ENCODE assay signal across 8 mouse cellular contexts in genomic region chr9:62550661-62551093, GRCm38 (mm10). TPM values are rescaled to one million over a fixed set of nuclear protein-coding genes. Genes with fewer than 3 reads are reported as not detected.
A peak's percentile ranks its signal among the peaks of the same experiment; 100 is the strongest.
DNase-seq lines count a peak whose midpoint lies in the region; TF ChIP-seq lines count a peak whose summit lies in the region.

No protein-coding gene starts in this region.

- DNase-seq in left cerebral cortex, adult 2 months (ENCODE audit: extremely low spot score in 1 of 2, low spot score in 2 of 2): peak; percentile 63 to 65
- no peak for DNase-seq in left cerebral cortex, postnatal 14 days (ENCODE audit: low spot score in 2 of 2)
- peak; percentile 83 for DNase-seq in MN1 (ENCODE audit: low spot score)
- DNase-seq in cerebellum, adult 8-10 months: peak; percentile 96
- peak; percentile 56 to 62 for DNase-seq in heart, postnatal 36 days
- DNase-seq in left cerebral cortex, postnatal 36 days (ENCODE audit: low spot score in 2 of 2): peak; percentile 43 to 58
- peak; percentile 29 to 71 for DNase-seq in natural killer cell, adult 2 months (ENCODE audit: low spot score in 2 of 2)
- no peak for DNase-seq in layer of hippocampus, adult 8-10 months (ENCODE audit: low spot score in 2 of 2)

- TF ChIP-seq CTCF in left cerebral cortex, adult 2 months (IDR thresholded peaks at IDR 0.05): peak; percentile 68

- no peak overlapping the region for H3K4me3 ChIP-seq in left cerebral cortex, adult 2 months

- intact Hi-C loops in left cerebral cortex, adult 2 months (cut with DNase I): loop anchor here (2.0 to 10.0 kb wide), 2 partner anchors 134 to 506 kb away; no protein-coding TSS in a partner anchor
- intact Hi-C loops in left cerebral cortex, postnatal 14 days (cut with DNase I): loop anchor here (1.0 to 5.0 kb wide), 4 partner anchors 80 to 256 kb away; no protein-coding TSS in a partner anchor
- intact Hi-C loops in heart, postnatal 36 days (cut with DNase I): loop anchor here (1.0 to 5.0 kb wide), 4 partner anchors 80 to 227 kb away; no protein-coding TSS in a partner anchor
- intact Hi-C loops in left cerebral cortex, postnatal 36 days (cut with DNase I): loop anchor here (1.0 to 5.0 kb wide), 3 partner anchors 80 to 208 kb away; partner anchors contain the start of gene Anp32a

- peak overlapping the region; percentile 63; the same call in 1 of the 2 replicates for H3K27ac ChIP-seq in left cerebral cortex, adult 2 months

RNA-seq across cellular contexts. Expression of gene Coro2b, which starts 13.8 kb away (rescaled TPM):
- 100 to 1,000 TPM; 178 to 185 TPM for total RNA-seq in left cerebral cortex, adult 2 months (2021)
- total RNA-seq in left cerebral cortex, postnatal 14 days (2021): 100 to 1,000 TPM; 142 to 155 TPM
- total RNA-seq in heart, postnatal 36 days (2021): 10 to 100 TPM in 1 of 2 experiments, 1 to 10 TPM in 1; 9.8 to 14.5 TPM
- total RNA-seq in left cerebral cortex, postnatal 36 days (2021): 100 to 1,000 TPM; 171 to 177 TPM
- 100 to 1,000 TPM; 201 to 245 (median 216) TPM for total RNA-seq in layer of hippocampus, adult 8-10 months (2022)

Comparison
In these comparisons a context has a peak if more than half of its experiments do, and no peak if none do; other contexts are left out.
1. DNase-seq: peak in left cerebral cortex, adult 2 months (2 of 2), MN1 (single experiment), cerebellum, adult 8-10 months (single experiment), heart, postnatal 36 days (2 of 2), left cerebral cortex, postnatal 36 days (2 of 2) and natural killer cell, adult 2 months (2 of 2); none in left cerebral cortex, postnatal 14 days (0 of 2) and layer of hippocampus, adult 8-10 months (0 of 2).
2. RNA of gene Coro2b, which starts 13.8 kb away (total RNA-seq): 201 to 245 TPM in layer of hippocampus, adult 8-10 months, 178 to 185 TPM in left cerebral cortex, adult 2 months, 171 to 177 TPM in left cerebral cortex, postnatal 36 days and 142 to 155 TPM in left cerebral cortex, postnatal 14 days; 9.8 to 14.5 TPM in heart, postnatal 36 days; every median in the first group is over 4 times any median in the second.